Mouse (Mus musculus) midbrain, embryonic 16.5 days (tissue): Measurements from ENCODE around the gene Rab1b. TPM values are rescaled to one million over a fixed set of nuclear protein-coding genes. Genes with fewer than 3 reads are reported as not detected.

Experiments
- ATAC-seq: fragments of 200-750 bp; cut with Nextera tagmentation; 2 replicates; pipeline ENCODE4 v1.8.0; 2017; ENCODE audit warnings: moderate TSS enrichment
- H3K27ac ChIP-seq: fragments of 300-500 bp; sonication (generic); 2 replicates; pipeline ENCODE4 v1.5.1; 2014; ENCODE audit warnings: mild to moderate bottlenecking, low read length, mixed read lengths
- H3K27me3 ChIP-seq: fragments of 300-500 bp; sonication (generic); 2 replicates; pipeline ENCODE4 v1.6.1; 2014; ENCODE audit warnings: low read depth, low read length, mixed read lengths; ENCODE audit not compliant: control insufficient read depth, insufficient read depth
- H3K36me3 ChIP-seq: fragments of 300-500 bp; sonication (generic); 2 replicates; pipeline ENCODE4 v1.6.1; 2014; ENCODE audit warnings: mild to moderate bottlenecking, low read length, moderate library complexity, mixed read lengths; ENCODE audit not compliant: control insufficient read depth, insufficient read depth
- H3K4me1 ChIP-seq: fragments of 300-500 bp; sonication (generic); 2 replicates; pipeline ENCODE4 v1.6.1; 2014; ENCODE audit warnings: mild to moderate bottlenecking, low read length, mixed read lengths; ENCODE audit not compliant: control insufficient read depth, insufficient read depth
- H3K4me2 ChIP-seq: fragments of 300-500 bp; sonication (generic); 2 replicates; pipeline ENCODE4 v1.6.1; 2014; ENCODE audit warnings: mild to moderate bottlenecking, low read length, mixed read lengths
- H3K4me3 ChIP-seq: fragments of 300-500 bp; sonication (generic); 2 replicates; pipeline ENCODE4 v1.5.1; 2014; ENCODE audit warnings: low read depth, mild to moderate bottlenecking, low read length, moderate library complexity, mixed read lengths
- H3K9ac ChIP-seq: fragments of 300-500 bp; sonication (generic); 2 replicates; pipeline ENCODE4 v1.6.1; 2014; ENCODE audit warnings: low read depth, low read length, mixed read lengths
- H3K9me3 ChIP-seq: fragments of 300-500 bp; sonication (generic); replicated peaks from 2 replicates; pipeline ENCODE4 v1.6.1; 2014; ENCODE audit warnings: mild to moderate bottlenecking, low read length, mixed read lengths; ENCODE audit not compliant: control insufficient read depth, poor library complexity, severe bottlenecking
- WGBS: fragments of 180-500 bp; shearing (Covaris S2); extraction: QIAGEN DNeasy Blood & Tissue Kit; methylation state at CpG from one replicate; pipeline ENCODE4 v1.1.7; 2014; 5-methylcytosine and 5-hydroxymethylcytosine counted together
- polyA plus RNA-seq: library from polyadenylated mRNA; unstranded; fragments of >200 nt; fragmentation: Nextera tagmentation; extraction: Ambion mirVana; gene quantifications from 2 replicates; pipeline ENCODE4 v1.2.1, GENCODE M21; 2015

Rab1b gene
- polyA plus RNA-seq, 1 experiment from 2014 or later: 201 TPM

DNA sequence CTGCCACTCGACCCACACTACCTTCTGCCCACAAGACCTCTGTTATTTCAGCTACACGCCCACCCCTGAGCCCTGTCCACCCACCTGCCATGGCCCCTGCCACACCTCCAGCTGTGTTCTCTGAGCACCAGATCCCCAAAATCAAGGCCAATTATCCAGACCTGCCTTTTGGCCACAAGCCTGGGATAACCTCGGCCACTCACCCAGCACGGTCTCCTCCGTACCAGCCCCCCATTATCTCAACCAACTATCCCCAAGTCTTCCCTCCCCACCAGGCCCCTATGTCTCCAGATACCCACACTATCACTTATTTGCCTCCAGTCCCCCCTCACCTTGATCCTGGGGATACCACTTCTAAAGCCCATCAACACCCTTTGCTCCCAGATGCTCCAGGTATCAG, 37.4 kb downstream of the Rab1b start:
- no peak overlapping the region for H3K4me2 ChIP-seq
- H3K4me1 ChIP-seq: peaks cover 16% of the 10 kb centered on the region
- no peaks in the 10 kb centered on the region for H3K36me3 ChIP-seq
- no peak for ATAC-seq
- no peaks in the 10 kb centered on the region for H3K9me3 ChIP-seq
- H3K4me3 ChIP-seq: no peak overlapping the region
- WGBS: 82% methylated on average over 5 of the region's 5 CpGs
- peaks cover 31% of the 10 kb centered on the region for H3K27me3 ChIP-seq
- no peak overlapping the region for H3K9ac ChIP-seq
- H3K27ac ChIP-seq: no peak overlapping the region

DNA sequence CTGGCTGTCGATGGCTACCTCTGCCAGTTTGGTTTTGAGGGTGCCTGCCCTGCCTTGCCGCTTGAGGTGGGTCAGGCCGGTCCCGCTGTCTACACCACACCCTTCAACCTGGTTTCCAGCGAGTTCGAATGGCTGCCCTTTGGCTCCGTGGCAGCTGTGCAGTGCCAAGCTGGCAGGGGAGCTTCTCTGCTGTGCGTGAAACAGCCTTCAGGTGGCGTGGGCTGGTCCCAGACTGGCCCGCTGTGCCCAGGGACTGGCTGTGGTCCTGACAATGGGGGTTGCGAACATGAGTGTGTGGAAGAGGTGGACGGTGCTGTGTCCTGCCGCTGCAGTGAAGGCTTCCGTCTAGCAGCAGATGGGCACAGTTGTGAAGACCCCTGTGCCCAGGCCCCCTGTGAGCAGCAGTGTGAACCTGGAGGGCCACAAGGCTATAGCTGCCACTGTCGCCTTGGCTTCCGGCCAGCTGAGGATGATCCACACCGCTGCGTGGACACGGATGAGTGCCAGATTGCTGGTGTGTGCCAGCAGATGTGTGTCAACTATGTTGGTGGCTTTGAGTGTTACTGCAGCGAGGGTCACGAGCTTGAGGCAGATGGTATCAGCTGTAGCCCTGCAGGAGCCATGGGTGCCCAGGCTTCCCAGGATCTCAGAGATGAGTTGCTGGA, 38.2 kb downstream of the Rab1b start:
- Histone ChIP-seq H3K9ac (peak overlapping the region; percentile 66), H3K27me3 (peaks cover 27% of the 10 kb centered on the region), H3K27ac (no peak overlapping the region), H3K4me1 (peaks cover 16% of the 10 kb centered on the region), H3K4me2 (peak overlapping the region; percentile 76), H3K4me3 (peak overlapping the region; percentile 41), H3K36me3 (no peaks in the 10 kb centered on the region), H3K9me3 (no peaks in the 10 kb centered on the region)
- 36% methylated on average over 20 of the region's 21 CpGs for WGBS
- no peak for ATAC-seq

DNA sequence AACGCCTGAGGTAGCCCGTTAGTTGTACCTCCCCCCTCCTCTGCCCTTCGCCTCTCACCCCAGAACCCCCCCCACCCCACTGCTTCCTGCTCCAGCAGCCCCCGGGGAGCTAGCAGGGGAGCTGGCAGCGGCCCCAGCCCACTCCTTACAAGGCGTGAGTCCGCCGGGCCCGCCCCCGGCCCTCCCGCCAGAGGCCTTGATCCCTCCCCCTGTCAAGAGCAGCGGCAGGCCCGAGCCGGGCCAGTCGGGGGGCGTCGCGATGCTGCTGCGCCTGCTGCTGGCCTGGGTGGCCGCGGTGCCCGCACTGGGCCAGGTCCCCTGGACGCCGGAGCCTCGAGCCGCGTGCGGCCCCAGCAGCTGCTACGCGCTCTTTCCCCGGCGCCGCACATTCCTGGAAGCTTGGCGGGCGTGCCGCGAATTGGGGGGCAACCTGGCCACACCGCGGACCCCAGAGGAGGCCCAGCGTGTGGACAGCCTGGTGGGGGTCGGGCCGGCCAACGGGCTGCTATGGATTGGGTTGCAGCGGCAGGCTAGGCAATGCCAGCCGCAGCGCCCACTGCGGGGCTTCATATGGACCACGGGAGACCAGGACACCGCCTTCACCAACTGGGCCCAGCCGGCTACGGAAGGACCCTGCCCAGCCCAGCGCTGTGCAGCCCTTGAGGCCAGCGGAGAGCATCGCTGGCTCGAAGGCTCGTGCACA, 38.9 kb downstream of the Rab1b start, which contains the start of gene Cd248:
TSS of gene Cd248 (plus strand) at position 212 of the 703 bp plus-strand sequence.
- Histone ChIP-seq H3K27me3 (peaks cover 27% of the 10 kb centered on the region), H3K9ac (peak within 1 kb of the TSS; percentile 66), H3K4me1 (peaks cover 15% of the 10 kb centered on the region), H3K27ac (no peak within 1 kb of the TSS), H3K4me3 (peak within 1 kb of the TSS; percentile 41), H3K4me2 (peak within 1 kb of the TSS; percentile 76), H3K9me3 (no peaks in the 10 kb centered on the region), H3K36me3 (no peaks in the 10 kb centered on the region)
- no peak for ATAC-seq
- under 1% methylated on average over 49 of the region's 56 CpGs for WGBS

DNA sequence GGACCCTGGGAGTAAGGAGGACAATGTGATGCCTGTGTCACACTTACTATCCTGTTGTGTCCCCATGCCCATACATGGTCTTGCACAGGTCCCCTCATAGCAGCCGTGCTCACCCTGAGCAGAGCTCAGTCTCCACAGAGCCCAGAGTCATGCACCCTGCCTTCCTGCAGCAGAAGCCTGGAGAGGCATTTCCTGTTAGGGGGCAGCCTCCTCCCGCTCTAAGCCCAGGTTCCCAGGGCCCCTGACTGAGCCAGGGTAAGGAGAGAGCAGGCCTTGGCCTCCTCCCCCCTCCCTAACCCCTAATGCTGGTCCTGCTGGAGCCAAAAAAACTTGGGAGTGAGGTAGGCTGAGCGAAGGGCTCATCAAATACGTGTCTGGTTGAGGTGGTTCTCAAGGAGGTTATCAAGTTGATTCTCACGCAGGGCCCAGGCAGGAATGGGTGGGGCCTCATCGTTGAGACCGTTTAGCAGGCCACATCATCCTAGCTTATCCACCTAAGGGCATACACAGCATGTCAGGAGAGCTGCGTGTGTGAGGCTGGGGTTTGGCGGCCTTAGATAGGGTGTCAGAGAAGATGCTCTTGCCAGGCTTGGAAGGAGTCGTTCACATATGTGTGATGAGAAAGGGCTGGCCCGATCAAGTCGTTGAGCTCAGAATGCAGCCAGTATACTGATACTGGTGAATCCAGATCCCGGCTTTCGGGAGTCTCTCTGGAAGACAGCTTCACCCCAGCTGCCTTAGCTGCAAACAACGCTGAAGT, 39.7 kb downstream of the Rab1b start:
- Histone ChIP-seq H3K36me3 (no peaks in the 10 kb centered on the region), H3K4me3 (no peak overlapping the region), H3K4me1 (peaks cover 14% of the 10 kb centered on the region; the same call in 1 of the 2 replicates), H3K9me3 (no peaks in the 10 kb centered on the region), H3K27ac (no peak overlapping the region), H3K27me3 (peaks cover 27% of the 10 kb centered on the region), H3K4me2 (peak overlapping the region; percentile 76), H3K9ac (no peak overlapping the region; the same call in 1 of the 2 replicates)
- no peak for ATAC-seq
- WGBS: 11% methylated on average over 15 of the region's 15 CpGs

DNA sequence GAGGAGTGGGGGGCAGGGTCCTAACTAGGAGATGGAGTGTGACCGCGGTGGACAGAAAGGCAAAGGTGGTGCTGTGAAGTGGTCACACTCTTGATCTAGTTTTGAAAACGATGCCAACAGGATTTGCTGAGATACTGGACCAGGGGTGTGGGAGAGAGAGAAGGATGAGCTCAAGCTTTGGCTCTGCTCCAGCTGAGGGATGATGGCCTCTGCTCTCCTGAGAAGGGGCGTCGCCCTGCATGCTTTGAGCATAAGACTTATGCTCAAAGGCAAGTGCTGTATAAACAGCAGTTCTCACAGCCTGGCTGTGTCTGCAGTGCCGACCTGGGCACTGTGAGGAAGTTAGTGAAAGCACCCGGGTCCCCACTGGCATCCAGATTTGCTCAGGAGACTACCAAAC, 41.8 kb downstream of the Rab1b start:
- 68% methylated on average over 7 of the region's 7 CpGs for WGBS
- H3K4me3 ChIP-seq: no peak overlapping the region
- H3K4me1 ChIP-seq: peaks cover 8% of the 10 kb centered on the region; the same call in 1 of the 2 replicates
- no peaks in the 10 kb centered on the region for H3K36me3 ChIP-seq
- no peak overlapping the region for H3K27ac ChIP-seq
- ATAC-seq: no peak
- no peaks in the 10 kb centered on the region for H3K9me3 ChIP-seq
- no peak overlapping the region for H3K9ac ChIP-seq
- peaks cover 22% of the 10 kb centered on the region for H3K27me3 ChIP-seq
- no peak overlapping the region for H3K4me2 ChIP-seq

DNA sequence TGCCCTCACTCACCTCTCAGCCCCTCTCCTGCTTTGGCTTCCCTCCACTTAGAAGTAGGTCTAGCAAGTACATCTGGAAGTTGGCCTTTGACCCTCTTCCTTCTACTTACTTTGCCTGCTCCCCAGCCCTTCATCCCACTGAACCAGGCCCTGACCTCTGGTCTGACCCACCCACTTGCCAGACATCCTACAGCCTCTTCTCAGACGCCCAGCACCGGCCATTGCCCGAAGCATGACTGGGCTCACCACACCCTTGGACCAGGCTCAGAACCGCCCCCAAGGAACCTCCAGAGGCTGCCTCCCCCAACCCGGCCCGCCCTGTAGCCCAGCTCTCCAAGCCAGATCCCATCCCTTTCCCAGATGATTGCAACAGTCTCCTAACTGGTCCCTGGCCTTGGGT, 44.4 kb downstream of the Rab1b start:
- H3K4me1 ChIP-seq: no peaks in the 10 kb centered on the region
- H3K27me3 ChIP-seq: peaks cover 6% of the 10 kb centered on the region; the same call in 1 of the 2 replicates
- no peak overlapping the region for H3K9ac ChIP-seq
- no peak overlapping the region for H3K4me2 ChIP-seq
- H3K36me3 ChIP-seq: no peaks in the 10 kb centered on the region
- WGBS: 83% methylated on average over 6 of the region's 6 CpGs
- H3K9me3 ChIP-seq: no peaks in the 10 kb centered on the region
- no peak overlapping the region for H3K27ac ChIP-seq
- no peak overlapping the region for H3K4me3 ChIP-seq
- no peak for ATAC-seq

DNA sequence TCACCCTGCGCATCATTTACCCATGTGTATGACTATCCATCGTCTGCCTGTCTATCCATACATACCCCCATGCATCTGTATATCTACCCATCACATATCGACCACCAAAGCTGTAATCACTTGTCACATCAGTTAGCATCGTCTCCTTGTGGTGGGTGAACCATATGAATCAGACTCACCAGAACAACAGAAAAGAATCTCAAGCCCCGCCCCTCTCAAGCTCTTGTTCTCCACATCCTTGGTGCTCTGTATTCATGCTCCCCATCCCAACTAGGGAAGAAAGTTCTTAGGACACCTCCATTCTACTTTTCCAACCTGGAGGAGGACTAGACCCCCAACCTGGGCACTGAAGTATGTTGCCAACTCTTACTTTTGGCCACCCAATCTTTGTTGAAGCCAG, 44.8 kb downstream of the Rab1b start:
- no peak overlapping the region for H3K27ac ChIP-seq
- 86% methylated on average over 5 of the region's 5 CpGs for WGBS
- no peak for ATAC-seq

DNA sequence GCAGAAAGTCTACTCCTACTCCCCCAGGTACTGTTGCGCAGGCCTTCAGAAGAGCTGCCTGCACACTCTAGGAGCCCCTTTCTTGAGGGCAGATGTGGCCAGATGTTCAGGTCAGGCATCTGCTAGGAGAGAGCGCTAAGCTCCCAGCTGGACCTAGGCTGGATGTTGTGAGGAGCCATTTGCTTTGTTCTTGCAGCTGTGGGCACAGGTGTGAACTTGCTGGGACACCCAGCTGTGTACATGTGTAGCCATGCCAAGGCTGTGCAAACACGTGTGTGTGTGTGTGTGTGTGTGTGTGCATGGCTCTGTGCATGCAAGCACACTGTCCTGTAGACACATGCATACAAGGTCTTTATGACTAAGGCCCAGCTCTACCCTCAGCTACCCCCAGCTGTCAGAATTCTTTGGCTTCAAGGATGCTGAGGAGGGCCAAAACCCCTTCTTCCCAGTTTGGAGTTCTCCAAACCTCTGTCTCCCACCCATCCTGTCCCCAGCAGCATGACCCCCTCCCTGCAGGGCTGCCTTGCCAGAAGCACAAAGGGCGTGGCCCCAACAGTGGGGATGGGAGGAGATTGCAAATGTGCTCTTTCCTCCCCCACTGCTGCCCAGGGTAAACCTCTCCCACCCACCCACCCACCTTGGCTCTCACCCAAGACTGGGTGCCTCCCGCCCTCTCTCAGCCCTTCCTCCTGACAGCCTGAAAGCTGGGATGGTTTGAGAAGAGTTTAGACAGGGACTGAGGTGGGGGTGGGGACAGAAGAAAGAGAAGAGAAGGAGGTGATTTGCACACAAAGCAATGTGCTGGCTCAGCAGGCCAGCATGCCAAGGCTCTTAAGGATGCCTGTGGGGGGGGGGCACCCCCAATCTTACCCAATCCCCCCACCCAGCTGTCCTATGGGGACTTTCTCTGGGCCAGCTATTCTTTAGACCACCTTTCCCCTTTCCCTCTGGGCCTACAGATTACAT, 46.2 kb downstream of the Rab1b start:
- 39% methylated on average over 5 of the region's 5 CpGs for WGBS
- ATAC-seq: no peak
- Histone ChIP-seq H3K9ac (no peak overlapping the region), H3K27ac (no peak overlapping the region), H3K4me3 (no peak overlapping the region), H3K36me3 (no peaks in the 10 kb centered on the region), H3K4me2 (no peak overlapping the region), H3K27me3 (no peaks in the 10 kb centered on the region), H3K4me1 (peaks cover 3% of the 10 kb centered on the region; the same call in 1 of the 2 replicates), H3K9me3 (no peaks in the 10 kb centered on the region)

More for the DNA sequence above, 44.8 kb downstream of the Rab1b start:
- Histone ChIP-seq H3K9me3 (no peaks in the 10 kb centered on the region), H3K4me1 (no peaks in the 10 kb centered on the region), H3K27me3 (peaks cover 4% of the 10 kb centered on the region; the same call in 1 of the 2 replicates), H3K4me3 (no peak overlapping the region), H3K36me3 (no peaks in the 10 kb centered on the region), H3K9ac (no peak overlapping the region), H3K4me2 (no peak overlapping the region)
